Mouse (Mus musculus) adrenal gland, postnatal 25 days (tissue): ENCODE results near the gene Srbd1. TPM values are rescaled to one million over a fixed set of nuclear protein-coding genes. Genes with fewer than 3 reads are reported as not detected.

Source experiments
- DNase-seq: peaks from one replicate; pipeline ENCODE4 v3.0.0; 2021; ENCODE audit warnings: mixed read lengths
- total RNA-seq: library from RNA; stranded (reverse); gene quantifications from 2 replicates; pipeline ENCODE4 v1.2.3, GENCODE M21; 2021

The Srbd1 gene
- total RNA-seq, 1 experiment from 2014 or later, result 25.5 TPM

- no peak for DNase-seq
Observed at GRCm38 (mm10) chr17:86035146-86035545, 109.8 kb downstream of the Srbd1 start.

DNA sequence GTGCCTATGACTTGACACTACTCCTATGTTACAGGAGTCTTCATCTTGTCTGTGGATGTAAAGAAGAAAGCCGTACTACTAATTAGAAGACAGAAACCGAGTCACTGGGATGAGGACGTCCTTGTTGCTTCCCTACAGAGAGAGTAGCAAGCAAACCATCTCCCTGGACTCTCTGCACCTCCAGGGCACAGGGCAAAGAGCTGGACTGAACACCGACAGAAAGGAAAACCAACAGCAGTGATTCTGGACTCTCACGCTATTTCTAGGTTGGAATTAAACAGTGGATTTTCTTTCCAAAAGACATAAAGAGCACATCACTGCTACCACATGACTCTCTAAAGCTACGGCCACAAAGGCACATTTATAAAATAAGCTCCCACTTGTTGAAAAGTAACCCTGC lies 110.3 kb downstream of the Srbd1 start:
- no peak for DNase-seq

- no peak for DNase-seq
Observed at GRCm38 (mm10) chr17:86032113-86032714, 112.8 kb downstream of the Srbd1 start.

GRCm38 (mm10) chr17:86030016-86030415 lies 115.0 kb downstream of the Srbd1 start:
- DNase-seq, result no peak

DNA sequence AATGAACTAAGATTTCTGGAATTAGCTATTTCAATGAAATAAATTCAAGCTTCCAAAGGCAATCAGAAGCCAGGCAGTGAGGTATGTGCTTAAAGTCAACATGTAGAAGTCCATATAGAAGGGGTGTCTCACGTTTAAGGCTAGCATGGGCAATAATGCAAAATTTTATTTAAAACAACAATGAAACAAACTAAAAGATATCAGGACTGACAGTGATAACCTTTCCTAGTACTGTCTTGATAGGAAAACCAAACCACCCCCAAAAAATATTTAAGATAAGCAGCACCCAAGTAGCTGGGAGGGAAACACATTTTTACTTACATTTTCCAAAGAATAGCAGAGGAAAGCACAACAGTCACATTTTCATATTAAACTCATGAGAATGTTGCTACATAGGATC lies 115.8 kb downstream of the Srbd1 start:
- no peak for DNase-seq

DNA sequence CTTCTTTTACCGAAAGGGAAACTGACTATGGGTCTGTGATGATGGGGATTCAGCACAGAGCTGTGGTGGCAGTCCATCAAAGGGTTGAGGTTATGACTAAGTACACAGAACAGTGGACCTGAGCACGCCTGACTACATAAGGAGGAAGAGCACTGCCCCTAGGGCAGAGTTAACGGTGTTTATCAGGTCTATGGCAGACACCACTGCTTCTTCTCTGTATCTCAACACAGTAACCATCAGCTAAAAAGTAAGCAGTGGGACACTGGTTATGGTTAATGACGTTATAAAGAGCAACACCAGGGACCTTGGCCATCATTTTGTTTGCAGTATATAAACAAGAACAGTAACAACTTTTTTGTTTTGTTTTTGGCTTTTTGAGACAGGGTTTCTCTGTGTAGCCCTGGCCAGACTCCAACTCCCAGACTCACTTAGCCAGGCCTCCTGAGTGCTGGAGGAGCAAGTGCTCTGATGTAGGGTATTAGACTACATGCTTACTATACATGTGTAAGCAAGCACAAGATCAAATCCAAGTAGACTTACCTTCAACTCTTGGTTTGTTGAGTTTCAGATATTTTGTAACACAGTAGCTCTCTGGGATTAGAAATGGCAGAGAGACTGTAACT lies 117.3 kb downstream of the Srbd1 start:
- DNase-seq, result no peak

- no peak for DNase-seq
Observed at GRCm38 (mm10) chr17:86024589-86024988, 120.4 kb downstream of the Srbd1 start.

DNA sequence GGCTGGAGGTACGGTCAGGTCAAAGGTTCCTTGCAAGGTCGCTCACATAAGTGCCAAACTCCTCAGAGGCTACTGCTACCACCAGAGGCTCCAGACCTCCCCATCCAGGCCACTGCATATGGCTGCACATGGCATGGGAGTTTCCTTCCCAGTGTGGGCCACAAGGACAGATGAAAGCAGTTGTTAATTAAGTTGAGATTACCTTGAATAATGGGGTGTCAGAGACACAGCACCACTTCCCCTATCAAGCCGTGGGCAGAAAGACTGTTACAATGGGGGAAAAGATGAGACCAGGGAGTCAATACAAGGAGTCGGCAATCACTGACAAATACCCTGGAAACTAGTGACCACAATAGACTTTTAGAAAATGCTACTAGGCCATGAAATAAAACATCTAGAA lies 122.6 kb downstream of the Srbd1 start:
- DNase-seq, result no peak

DNA sequence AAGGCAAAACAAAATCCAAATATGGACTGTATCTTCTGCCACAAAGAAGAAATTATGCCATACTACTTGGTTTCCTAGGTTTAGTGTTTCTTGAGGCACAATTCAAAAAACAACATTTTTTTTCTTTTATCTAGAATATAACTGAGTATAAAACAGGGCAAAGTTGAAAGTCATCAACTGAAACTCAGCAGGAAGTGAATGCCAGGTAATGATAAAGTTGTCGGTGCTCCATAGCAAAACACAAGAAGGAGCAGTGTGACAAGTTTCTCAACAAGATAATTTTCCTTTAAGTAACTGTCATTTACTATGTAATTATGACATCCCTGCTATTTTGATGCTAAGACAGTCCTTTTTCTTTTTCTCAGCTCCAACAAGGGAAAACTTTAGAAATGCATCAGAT lies 123.2 kb downstream of the Srbd1 start:
- DNase-seq, result no peak

- DNase-seq, result no peak
Observed at GRCm38 (mm10) chr17:86021231-86021630, 123.7 kb downstream of the Srbd1 start.

- no peak for DNase-seq
Observed at GRCm38 (mm10) chr17:86019793-86020192, 125.2 kb downstream of the Srbd1 start.

GRCm38 (mm10) chr17:86014246-86014645 lies 130.7 kb downstream of the Srbd1 start:
- no peak for DNase-seq

GRCm38 (mm10) chr17:86012576-86012975 lies 132.4 kb downstream of the Srbd1 start:
- DNase-seq, result no peak

GRCm38 (mm10) chr17:86011849-86012248 lies 133.1 kb downstream of the Srbd1 start:
- no peak for DNase-seq

GRCm38 (mm10) chr17:86008401-86008800 lies 136.6 kb downstream of the Srbd1 start:
- no peak for DNase-seq

- DNase-seq, result no peak
Observed at GRCm38 (mm10) chr17:86002113-86002512, 142.9 kb downstream of the Srbd1 start.

DNA sequence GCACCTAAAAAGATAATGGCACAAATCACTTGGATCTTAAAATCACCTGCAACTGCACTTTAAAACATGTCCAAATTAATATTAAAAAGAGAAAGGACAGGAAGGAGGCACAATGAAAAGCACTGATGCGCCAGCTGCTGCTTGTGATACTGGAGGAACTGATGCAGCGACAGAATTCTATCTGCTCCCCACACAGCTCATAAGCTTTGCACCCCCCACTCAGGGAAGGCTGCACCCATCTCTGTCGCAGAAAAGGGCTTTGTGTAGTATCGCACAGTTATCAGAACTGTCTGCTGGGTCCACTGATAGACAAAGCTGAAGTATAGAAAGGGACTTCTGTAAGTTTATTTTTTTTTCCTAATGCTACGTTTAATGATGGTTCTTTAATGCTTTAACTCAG lies 143.3 kb downstream of the Srbd1 start:
- DNase-seq, result no peak

- peak; percentile 72 for DNase-seq
Observed at GRCm38 (mm10) chr17:85995727-85996126, 149.2 kb downstream of the Srbd1 start.

GRCm38 (mm10) chr17:85995086-85995485 lies 149.9 kb downstream of the Srbd1 start:
- DNase-seq, result no peak

- DNase-seq, result no peak
Observed at GRCm38 (mm10) chr17:85989058-85989769, 155.8 kb downstream of the Srbd1 start.

DNA sequence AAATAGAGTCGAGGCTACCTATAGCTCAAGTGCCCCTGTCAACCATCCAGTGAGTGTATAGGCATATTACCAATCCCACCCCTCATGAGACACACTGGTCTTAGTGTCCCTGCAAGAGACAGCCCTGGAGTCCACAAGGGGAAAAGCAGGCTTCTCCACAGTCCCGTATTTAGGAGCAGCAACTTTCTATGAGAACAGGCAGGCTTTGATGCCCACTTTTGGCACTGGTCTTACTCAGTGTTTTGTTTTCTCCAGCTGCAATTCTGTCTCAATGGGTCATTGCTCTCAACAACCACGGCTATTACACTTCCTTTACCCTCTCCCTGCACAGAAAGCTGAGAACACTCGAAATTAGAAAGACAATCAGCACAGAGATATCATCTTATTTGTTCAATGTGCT lies 157.4 kb downstream of the Srbd1 start:
- no peak for DNase-seq

- DNase-seq, result no peak
Observed at GRCm38 (mm10) chr17:85986624-85987023, 158.4 kb downstream of the Srbd1 start.

GRCm38 (mm10) chr17:85986181-85986580 lies 158.8 kb downstream of the Srbd1 start:
- no peak for DNase-seq

DNA sequence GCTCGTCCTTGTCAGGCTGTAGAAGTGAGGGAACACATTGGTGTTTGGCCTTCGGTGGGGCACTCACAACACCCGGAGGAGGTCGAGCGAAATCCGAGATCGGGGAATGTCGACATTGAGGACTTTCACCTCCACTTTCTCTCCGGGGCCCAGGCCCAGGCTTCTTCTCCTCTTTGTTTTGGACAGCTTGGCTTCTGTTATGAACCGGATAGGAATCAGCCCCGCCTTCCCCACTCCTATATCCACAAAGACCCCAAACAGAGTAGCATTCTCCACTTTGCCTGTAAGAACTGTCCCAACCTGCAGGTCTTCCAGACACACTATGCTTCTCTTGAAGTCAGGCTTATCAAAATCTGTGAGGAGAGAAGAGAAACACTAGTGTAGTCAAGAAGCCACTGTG lies 159.8 kb downstream of the Srbd1 start:
- no peak for DNase-seq
